Mouse (Mus musculus): ENCODE measurements at regions not wholly inside any gene's neighbourhood (a gene's known extent, or its start where the extent isn't known, plus 50 kb on each side); places are given as distances from the start of the nearest gene placed in this dataset.

DNA sequence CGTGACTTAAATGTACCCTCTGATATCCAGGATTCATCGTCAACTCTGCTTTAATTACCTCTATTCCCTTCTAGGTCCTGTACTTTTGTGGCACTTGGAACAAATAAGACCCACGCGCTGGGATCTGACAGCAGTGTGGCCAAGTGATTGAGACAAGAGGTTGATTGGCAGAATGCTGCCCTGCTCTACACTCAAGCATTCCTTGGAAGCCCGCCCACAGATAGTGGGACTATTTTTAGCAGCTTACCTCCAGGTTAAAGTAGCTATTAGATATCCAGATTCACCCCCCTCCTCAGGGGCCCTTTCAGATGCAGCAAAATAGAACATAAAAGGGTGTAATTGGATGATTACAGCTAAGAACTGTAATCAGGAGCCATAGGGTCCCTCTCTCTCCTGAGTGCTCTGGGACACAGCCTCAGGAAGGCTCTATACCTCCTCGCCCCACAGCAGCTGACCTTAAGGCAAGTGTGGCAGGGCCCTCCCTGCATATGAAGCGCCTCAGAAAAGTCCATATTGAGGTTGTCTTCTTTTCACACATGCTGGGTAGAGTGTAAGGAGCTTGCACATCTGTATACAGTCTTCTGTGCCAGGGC, 479.1 kb upstream of the Marcks start:
- DNase-seq (ENCODE audit: low spot score in 2 of 2), result no peak

DNA sequence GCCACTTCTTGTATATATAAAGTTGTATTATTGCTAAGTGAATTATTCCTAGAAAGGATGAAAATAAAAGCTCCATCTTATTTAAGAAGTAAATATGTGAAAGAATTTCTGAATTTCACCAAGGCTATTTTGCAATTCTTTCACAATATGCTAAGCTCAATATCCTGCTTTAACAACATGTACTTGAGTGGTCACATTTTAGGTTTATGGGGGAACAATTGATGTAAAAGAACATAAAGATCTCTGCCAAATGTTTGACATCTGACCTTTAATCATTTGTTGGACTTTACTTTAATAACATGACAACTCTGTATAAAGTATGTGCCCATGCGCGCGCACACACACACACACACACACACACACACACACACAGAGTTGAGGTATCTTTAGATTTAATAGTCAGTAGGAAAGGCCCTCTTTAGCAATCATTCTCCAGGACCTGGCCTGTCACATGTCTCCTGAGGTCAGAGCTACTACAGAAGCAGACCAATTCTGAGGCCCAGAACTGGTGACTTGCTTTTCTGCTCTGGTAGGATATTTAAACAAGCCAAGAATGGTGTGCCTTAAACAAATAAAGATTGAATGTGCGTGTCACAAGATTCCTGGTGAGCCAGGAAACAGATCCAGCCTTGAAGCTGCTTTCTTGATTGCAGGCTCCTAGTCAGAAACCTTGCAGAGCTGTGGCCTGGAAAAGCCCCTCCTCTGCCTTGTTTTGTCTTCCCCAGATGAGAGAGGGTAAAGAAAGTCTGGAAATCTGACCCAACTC, 477.4 kb upstream of the Marcks start:
- no peak for DNase-seq (ENCODE audit: low spot score in 2 of 2)

DNA sequence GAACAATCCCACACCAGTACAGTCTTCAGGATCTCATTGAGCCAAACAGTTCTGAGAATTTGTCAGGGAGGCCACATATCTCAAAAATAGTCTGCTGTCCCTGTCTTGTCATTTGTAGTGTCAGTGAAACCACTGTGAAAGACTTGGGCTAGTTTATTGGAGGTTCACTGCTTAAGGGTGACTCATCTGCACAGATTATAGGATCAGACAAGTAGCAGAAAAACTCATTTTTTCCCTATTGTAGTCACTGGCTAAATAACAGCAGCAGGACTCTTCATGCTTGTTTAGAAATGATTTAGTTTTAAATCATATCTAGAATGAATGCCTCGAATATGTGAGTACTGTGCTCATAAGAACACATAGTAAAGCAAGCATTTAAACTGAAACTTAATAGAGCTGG, 475.2 kb upstream of the Marcks start:
- no peak for DNase-seq (ENCODE audit: low spot score in 2 of 2)

DNA sequence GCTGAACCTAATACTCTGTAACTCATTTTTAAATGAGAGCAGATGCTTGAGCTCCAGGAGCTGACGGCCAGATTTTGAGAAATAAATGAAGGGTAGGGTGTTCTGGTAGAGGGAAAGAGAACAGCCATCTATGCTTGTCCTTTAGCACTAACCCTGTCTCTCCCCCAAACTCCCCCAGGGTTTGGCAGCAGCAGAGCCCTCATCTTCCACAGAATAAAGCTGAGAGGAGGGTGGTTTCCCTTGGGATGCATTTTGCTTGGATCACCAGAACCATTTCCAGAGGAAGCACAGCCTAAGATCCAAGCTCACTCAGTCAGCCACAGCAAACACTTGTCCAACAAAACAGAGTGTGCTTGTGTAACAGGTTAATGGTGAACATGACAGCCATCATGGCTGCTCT, 464.8 kb upstream of the Marcks start:
- DNase-seq (ENCODE audit: low spot score in 2 of 2), result no peak

DNA sequence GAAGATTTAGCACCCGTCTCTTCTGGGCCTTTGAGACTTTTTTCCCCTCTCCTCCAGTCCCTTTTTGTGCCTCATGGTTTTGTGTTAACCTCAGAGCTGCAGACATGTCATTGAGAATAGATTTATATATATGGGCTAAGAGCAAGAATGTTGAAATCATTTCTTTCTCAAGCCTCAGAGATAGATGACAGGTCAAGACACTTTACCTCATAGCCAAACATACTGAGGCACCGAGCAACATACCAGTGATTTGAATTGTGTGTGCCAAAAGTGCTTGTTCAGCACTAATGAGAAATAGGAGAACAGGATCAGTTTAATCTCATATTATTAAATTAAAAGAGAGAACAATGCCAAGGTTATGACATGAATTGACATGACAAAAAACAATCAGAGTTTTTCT, 464.2 kb upstream of the Marcks start:
- no peak for DNase-seq (ENCODE audit: low spot score in 2 of 2)

DNA sequence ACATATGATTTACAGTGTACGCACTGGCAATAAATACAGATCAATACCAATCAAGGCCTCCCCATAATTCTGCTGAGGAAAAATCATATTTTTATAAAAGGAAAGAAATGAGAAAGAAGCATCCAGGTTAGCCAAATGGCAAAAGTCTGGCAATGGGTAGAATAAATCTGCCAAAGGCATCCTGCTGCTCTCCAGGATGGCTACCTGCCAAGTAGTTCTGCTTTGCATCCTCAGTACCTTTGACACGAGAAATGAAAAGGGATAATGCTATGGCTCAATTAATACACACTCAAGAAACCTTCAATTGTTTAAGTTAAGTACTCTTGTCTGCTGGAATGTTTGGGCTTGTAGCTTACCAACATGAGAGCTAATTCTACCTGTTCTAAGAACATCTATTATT, 451.2 kb upstream of the Marcks start:
- DNase-seq (ENCODE audit: low spot score in 2 of 2), result no peak

DNA sequence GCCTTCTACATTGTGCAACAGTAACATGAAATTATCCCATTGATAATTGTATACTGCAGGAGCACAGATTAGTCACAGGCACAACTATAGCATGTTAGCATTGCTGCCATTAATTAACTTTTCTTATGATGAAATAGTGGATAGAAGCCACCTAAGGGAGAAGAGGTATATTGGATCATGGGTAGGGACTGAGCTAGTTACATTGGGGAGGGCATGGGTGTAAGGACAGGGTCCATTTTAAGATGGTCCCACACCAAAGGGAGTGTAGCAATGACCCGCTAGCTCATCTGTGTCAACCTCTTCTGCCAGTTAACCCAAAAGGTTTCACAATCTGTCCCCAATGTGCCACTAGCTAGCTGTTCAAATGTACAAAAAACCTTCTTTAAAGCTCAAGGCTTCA, 450.3 kb upstream of the Marcks start:
- DNase-seq (ENCODE audit: low spot score in 2 of 2), result no peak

DNA sequence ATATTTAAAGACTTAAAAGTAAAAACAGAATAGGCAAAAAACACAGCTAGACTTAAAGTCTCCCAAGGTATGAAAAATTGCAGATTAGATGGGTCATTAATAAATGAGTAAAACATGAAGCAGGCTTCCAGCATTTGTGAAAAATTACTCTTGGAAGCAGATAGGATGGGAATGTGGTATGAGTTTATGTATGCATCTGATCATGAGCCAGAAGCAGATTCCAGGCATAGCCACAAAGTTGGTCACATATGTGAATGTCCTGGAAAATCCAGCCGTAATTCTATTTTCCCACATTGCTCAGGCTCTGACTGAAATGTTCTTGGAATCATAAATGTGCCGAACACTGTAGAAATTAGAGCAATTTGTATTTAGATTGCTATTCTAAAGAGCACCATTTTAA, 432.5 kb upstream of the Marcks start:
- DNase-seq (ENCODE audit: low spot score in 2 of 2), result no peak

DNA sequence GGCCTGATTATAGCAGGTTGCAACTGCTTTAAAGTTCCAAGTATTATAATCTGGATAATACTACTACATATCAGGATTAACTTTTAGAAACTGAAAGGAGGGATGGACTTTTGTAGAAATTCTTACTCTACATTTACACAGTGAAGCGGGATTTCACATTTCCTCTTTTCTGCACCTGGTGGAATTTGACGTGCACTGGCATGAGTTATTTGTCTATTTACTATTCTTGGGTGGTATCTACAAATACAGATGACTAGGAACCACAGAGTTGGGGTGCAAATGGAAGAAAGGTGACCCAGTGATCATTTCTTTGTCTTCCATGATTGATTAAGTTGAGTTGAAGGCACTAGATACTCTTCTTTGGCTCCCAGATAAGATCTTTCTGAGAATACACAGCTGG, 423.0 kb upstream of the Marcks start:
- no peak for DNase-seq (ENCODE audit: low spot score in 2 of 2)

DNA sequence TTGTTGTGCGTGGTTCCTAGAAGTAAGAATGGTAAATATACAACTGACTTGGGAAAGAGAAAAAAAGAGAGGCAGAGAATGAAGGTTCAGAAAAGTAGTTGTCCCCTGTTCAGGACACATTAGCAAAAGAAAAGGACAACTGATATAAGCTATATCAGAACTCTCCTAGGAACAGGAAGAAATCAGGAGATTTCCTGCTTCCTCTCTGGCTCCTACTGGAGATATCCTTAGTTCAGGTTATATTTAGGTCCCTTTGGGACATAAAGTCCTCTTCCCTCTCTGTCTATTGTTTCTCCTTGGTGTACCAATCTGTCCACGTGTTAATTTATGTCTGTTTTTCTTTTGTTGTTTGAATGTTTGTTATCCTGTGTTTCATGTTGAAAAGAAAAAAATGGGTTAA, 410.7 kb upstream of the Marcks start:
- DNase-seq (ENCODE audit: low spot score in 2 of 2), result no peak

DNA sequence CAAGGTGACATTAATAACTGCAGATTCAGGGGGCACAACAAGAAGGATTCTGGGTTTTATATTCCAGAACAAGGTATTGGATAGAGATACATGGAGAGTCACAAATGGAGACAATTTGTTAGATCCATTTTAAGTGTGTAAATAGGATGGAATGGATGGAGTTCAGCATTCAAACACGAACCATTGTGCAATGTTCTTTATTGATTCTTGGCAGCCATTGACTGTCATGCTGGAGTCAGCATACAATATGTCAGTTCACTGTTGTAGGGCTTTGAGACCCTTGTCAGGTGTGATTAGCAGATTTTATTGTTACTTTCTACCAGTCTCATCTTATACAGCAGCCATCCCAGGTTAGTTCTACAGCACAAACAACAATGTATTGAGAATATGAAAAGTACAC, 402.0 kb upstream of the Marcks start:
- DNase-seq (ENCODE audit: low spot score in 2 of 2), result no peak

DNA sequence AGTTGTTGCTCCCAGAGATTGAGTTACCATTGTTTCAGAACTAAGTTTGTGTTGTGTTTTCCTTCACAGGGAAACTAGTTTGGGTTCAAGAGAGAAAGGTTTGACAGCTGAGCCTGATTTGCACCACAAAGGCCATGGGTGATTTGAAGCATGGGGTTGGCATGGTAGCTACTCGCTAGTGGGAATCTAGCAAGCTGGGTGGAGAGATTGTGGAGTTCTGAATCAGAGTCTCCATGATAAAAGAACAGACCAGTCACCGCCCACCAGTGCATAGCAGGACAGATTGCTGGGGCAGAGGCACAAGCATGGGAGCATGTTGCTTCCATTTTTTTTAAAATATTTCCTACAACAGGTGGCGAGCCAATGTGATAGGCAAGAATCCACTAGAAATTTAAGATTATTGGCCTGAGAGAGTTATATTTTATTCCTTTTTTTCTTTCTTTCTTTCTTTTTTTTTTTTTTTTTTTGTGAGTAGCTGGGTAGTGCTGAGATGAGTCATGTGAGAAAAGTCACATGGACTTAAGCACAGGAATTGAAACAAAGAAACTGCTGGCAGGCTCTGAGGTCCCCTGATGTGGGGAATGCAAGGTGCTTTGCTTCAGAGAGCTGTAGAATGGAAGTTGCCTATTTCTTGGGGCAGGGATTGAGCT, 367.4 kb upstream of the Marcks start:
- no peak for DNase-seq (ENCODE audit: low spot score in 2 of 2)

DNA sequence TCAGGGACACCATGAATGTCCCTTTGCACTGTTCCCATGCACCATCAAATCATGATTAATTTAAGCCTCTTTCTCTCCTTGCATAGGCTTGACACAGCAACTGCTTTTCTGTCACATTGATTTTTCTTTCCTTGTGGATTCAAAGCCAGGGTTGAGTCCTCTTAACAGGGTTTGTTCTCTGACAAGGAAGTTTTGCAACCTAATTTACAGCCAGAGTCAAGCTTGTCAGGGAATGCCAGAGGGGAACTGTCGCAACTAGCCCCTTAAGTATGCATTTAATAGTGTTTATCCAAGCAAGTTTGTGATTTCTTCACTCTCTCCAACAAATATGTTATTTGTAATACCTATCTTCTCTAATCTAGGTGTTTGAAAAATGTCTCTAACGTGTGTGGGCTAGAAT, 365.7 kb upstream of the Marcks start:
- DNase-seq (ENCODE audit: low spot score in 2 of 2), result no peak

DNA sequence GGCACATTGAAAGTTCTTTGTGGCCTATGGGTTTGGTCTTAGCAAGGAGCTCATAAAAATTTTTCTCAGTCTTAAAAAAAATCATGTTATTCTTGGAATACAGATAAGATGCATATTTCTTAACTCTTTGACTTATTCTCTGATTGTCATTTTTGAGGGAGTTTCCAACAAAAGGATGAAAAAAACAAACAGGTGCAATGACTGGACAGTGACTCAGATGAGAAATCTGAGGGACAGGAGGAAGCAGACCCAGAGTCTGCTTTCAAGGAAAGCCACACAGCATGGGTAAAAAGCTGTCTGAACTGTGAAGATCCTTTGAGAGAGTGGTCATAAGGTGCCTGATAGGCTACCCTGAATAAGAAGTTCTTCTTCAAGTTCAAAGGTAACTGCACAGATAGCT, 363.8 kb upstream of the Marcks start:
- DNase-seq (ENCODE audit: low spot score in 2 of 2), result no peak

DNA sequence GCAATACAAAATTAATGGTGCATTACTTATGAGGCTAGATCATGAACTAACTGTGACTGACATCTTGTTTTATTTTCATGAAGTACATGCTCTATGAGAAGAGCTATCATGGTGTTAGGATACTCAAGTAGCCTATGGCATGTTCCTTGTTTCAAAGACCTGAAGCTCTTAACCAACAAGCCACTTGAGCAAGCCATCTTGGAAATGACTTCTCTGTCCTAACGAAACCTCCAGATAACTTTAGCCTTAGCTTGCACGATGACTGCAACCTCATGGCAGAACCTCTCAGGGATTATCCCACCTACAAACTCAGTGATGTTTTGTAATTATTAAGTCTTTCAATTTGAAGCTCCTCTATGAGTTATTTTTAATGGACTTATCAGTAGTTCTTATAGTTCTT, 362.3 kb upstream of the Marcks start:
- no peak for DNase-seq (ENCODE audit: low spot score in 2 of 2)

DNA sequence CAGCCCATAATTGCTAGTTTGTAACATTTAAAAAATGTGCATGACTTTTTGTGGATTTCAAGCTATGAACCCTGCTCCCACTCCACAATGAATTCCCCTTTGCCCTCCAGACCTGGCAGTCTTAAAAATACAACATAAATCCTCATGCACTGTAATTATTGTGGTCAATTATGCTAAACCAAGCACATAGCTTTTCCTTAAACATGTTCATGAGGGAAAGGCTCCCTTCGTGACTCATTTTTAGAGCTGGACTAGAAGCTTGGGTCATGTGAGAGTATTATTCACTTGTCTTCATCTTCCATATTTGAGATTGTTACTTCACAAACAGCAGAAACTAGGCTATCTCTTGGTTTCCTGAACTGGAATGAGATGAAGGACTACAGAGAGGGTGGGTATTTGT, 356.7 kb upstream of the Marcks start:
- DNase-seq (ENCODE audit: low spot score in 2 of 2), result no peak

DNA sequence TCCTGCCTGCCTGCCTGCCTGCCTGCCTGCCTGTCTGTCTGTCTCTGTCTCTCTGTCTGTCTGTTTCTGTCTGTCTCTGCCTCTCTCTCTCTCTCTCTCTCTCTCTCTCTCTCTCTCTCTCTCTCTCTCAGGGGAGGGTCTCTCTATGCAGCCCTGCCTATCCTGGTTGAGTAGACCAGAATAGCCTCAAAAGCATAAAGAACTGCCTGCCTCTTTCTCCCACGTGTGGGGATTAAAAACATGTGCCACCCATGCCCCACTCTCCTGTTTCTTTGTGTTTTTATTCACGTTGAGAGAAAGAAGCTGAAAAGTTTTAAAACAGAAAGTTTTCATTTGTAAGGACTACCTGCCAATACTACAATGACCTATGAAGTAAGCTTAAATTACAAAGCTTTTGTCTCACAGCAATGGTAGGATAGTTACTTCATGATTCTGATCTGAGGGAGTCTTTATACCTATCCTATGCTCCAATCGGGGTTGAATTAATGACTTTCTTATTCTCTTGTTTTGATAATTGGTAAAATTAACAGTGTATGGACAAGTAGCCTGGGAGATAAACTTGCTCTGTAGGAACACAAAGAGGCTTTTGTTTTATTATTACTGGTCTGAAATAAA, 355.9 kb upstream of the Marcks start:
- no peak for DNase-seq (ENCODE audit: low spot score in 2 of 2)

DNA sequence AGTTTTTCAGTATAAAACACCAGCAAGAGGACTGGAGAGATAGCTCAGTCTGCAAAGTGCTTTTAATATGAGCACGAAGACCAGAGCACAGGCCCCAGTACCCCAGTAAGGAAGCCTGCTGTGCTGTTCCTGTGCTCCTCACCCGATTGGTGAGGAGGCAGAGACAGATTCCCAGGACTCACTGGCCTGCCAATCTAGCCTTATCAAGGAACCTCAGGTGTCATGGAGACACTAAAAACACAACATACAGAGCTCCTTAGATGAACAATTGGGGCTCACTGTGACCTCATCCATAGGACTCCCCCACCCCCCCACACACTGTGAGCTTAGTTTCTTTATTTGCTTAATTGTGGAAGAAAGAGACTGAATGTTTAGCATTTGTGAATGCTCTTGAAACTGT, 355.4 kb upstream of the Marcks start:
- DNase-seq (ENCODE audit: low spot score in 2 of 2), result no peak

DNA sequence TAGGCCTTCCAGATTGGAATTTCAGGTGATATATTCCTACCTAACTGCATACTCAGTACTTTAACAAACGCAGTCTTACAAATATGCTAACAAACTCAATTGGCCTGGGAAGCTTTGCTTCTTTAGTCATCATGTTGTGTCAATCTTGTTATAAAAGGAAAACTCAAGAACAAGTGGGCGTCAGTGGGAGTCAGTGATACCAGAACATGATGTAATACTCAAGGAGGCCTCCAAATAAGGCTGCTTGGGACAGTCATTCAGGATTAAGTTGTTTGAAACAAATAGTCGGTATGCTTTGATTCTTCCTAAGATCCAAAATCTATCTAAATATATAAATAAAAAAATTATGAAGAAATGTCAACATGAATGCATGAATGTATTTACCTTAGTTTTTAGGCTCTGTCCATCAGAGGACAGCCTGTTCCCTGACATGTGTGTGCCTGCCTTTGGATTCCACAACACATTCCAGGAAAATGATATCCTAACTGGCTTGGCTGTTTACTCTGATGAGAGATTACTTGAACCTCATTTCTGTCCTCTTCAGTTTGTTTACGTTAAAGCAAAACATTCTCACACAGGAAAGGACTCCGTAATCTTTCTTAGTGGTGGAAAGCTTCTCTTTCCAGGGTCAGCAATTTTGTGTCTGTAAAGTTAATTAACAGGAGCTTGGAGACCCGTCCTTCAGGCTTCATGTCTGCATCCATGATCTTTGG, 345.7 kb upstream of the Marcks start:
- no peak for DNase-seq (ENCODE audit: low spot score in 2 of 2)

DNA sequence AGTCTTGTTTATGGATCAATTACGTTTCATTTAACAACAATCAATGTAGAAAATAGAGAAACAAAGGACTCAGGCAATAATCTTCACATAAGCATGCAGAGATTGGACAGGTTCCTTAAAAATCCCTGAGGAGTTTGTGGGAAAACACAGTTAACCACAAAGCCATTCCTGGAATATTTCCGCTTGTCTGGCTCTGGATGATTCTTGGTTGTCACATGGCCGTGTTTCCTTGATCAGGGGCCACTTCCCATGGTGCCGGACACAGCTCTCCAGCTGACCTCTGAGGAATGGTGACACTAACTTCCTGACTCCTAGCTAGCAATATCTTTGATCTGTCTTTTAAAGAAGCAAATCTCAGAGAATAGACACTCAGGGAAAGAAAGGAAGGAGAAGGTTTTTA, 344.8 kb upstream of the Marcks start:
- DNase-seq (ENCODE audit: low spot score in 2 of 2), result no peak

DNA sequence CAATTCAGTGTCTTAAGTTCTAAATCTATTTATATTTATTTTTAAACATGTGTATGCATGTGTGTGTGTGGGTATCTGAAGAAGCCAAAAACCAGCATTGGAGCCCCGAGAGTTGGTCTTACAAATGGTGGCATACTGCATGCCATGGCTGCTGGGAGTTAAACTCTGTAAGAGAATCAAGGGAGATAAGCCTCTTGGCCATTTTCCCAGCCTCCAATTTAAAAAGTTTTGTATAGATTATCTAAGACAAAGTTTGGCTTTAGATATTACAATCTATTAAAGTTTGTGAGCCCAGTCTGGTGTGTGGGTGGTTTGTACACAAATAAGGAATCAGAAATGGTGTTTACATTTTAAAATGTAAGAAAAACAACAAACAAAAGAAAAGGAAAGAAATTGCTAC, 343.2 kb upstream of the Marcks start:
- DNase-seq (ENCODE audit: low spot score in 2 of 2), result no peak

DNA sequence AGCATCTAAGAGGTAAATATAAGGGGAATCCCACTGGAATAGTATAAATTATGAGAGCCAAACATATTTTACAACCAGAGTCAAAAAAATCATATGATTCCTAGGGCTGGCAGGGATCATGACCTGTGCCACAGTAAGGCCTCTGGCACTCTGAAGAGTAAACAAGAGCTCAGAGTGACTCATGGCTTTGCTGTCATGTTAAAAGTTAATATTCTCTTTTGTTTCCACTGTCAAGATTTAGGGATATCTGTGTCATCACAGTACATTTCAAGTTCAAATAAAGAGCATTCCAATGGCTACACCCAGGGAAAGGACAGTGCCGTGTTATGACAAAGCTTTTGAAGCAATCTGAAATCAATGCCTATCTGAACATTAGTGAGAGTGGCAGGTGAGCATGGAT, 341.6 kb upstream of the Marcks start:
- DNase-seq (ENCODE audit: low spot score in 2 of 2), result no peak
